Mouse (Mus musculus): Measurements from ENCODE around the gene Gpbar1.
A peak's percentile ranks its signal among the peaks of the same experiment; 100 is the strongest.

Gene Gpbar1

DNA sequence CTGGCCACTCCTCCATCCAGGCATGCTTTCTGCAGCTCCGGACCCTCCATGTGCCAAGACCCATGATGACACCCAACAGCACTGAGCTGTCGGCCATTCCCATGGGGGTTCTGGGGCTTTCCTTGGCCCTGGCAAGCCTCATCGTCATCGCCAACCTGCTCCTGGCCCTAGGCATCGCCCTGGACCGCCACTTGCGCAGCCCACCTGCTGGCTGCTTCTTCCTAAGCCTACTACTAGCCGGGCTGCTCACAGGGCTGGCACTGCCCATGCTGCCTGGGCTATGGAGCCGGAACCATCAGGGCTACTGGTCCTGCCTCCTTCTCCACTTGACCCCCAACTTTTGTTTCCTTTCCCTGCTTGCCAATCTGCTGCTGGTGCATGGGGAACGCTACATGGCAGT lies at the start of gene Gpbar1:
TSS of gene Gpbar1 (plus strand) at position 13 of the 400 bp plus-strand sequence.
- no peak for DNase-seq (ENCODE audit: low spot score in 2 of 2)

DNA sequence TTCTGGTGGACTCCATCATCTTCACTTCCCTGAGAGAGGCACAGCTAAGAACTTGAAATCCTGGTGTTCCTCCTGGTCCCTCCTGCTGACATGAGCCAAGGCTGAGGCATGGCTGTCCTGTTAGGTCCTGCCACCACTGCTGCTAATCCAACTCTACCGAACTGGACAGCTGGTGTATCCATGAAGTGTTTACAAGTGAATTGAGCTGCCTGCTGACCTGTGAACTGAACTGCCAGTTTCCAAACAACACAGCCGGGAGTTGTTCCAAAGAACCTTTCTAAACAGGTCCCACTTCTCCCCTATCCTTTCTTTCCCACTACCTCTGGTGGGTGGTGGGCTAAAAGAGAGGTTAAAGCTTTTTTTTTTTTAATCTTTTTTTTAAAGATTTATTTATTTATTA lies 48.4 kb upstream of the Gpbar1 start:
- no peak for DNase-seq (ENCODE audit: low spot score in 2 of 2)

DNA sequence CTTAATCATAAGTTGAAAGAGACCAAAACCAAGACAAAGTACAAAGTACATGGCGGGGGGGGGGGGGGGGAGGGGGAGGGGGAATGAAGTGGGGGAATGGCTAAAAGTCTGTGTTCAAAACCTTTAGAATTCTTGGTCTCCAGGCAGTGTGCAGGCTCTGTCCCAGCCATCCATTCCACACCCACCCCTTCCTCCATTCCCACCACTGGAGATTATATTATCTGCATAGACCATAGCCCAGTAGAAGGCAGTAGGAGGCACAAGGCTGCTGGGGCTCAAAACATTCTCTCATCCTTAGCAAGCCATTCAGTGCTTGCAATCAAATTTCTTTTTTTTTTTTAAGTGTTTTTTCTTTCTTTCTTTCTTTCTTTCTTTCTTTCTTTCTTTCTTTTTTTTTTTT lies 47.4 kb upstream of the Gpbar1 start:
- no peak for DNase-seq (ENCODE audit: low spot score in 2 of 2)

DNA sequence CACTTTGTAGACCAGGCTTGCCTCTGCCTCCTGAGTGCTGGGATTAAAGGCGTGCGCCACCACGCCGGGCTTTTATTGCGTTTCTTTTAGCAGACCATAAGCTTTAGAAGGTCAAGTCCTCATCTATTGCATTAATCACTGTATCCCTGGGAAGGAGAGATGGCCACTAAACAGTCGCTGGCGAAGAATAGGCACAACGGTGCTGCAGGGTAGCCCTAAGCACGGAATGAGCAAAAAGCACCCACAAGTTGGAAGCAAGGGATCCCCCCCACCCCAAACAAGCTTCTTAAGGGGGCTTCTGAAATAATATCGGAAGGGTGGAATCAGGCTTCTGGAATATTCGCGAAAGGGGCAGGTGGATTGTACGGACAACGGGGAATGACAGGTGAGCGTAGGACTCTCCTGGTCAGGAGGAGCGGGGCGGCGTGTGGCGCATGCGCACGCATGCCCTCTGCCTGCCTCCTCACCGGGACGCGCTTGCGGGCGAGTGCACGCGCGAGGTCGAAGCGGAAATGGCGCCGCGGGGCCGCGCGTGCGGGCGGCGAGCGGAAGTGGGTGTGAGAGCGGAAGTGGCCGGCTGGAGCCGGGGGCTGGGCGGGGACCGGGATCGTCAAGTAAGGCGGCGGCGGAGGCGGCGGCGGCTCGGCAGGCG lies 42.3 kb upstream of the Gpbar1 start, which contains the start of gene Arpc2:
TSS of gene Arpc2 (plus strand) at position 147 of the 652 bp plus-strand sequence.
- DNase-seq (ENCODE audit: low spot score in 2 of 2), result peak; percentile 94 to 96

DNA sequence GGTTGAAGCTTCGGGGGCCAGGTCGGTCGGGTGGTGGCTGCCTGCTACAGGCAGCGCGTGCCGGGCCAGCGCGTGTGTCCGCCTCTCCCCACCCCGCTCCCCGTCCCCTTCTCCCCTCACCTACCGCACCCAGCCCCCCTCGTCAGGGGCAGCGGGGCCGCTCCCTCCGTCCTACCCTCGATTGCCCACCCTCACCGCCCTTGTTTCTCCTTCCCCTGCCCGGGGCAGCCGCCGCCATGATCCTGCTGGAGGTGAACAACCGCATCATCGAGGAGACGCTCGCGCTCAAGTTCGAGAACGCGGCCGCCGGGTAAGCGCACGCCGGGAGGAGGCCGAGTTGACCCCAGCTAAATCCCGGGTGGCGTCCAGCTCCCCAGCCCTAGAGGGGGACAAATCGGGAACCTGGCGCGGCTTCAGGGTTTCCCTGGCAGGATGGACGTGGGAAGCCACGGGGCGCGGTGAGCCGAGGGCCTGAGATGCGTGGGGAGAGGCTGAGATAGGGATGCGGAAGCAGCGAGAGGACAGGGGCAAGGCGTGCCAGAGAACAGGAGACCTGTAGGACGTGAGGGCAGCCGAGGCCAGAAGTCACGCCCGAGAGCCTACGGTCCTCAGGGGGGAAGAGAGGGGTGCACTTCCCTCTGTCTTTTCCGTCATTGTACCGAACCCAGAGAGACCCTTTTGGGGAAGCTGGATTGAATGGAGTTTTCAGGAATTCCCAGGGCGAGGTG lies 41.6 kb upstream of the Gpbar1 start:
- peak in 1 of 2 experiments; percentile 43 for DNase-seq (ENCODE audit: low spot score in 2 of 2)

DNA sequence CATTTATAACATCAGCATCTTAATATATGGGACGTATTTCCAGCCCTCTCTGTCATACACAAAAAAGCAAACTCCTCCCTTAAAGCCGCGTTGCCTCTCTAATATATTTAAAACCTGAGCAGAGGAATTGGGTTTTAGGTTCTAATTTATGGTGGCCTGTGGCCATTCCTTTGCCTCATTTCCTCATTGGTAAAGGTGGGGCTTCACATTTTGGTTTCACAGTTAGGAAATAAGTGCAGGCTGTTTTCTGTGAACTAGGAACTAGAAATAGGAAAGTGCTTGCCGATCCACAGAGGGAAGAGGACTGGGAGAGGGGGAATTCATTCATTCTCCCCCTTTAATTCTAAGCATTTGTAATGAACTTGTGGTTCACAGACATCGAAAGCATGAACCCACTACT lies 40.7 kb upstream of the Gpbar1 start:
- no peak for DNase-seq (ENCODE audit: low spot score in 2 of 2)

DNA sequence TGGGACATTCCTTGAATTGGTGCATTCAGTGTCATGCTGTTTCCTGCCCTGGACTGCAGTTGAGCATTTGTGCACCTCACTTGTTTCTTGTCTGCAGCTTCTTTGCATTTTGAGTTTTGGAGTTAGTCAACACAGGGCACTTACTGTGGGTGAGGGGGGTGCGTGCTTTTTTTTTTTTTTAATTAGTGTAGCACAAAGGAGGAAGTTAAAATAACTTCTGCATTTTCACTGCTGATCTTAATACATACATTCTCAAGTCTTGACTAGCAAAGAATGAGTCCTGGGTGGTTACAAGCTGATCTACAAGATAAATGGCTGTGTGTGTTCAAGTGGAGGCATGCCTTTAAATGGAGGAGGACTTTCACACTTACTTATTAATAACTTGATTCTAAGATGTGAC lies 40.2 kb upstream of the Gpbar1 start:
- DNase-seq (ENCODE audit: low spot score in 2 of 2), result no peak

DNA sequence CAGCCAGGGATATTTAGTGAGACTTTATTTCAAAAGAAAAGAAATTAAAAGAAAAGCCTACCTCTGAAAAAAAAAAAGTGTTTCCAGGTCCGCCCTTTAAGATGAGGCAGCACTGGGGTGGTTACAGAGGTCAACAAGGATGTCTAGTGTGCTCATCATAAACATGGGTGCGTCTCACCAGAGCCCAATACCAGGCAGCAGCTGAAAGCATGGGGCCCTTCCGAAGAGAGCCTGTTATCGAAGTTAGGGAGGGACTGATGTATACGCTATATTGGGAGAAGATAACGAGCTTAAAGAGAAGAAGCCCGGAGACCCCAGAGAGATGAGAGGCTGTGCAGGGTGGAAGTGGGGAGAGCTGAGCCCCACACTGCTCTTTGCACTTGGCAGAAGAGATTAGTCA lies 39.2 kb upstream of the Gpbar1 start:
- DNase-seq (ENCODE audit: low spot score in 2 of 2), result no peak

DNA sequence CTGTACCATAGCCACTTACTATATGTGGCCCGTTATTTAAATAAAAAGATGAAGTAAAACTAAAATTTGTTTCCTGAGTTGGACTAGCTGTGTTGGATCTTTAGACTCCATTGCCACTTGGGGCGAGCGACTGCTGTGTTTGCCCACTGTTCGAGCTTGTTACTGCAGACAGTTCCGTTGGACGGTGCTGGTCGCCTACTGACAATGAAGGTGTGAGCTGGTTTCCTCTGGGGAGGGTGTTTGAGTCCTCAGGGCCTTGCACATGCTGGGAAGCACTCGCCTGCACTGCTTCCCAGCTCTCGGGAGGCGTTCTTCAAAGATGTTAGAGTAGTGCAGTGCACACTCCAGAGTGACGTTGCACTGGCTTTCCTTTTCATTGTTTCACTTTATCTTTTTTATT lies 38.7 kb upstream of the Gpbar1 start:
- no peak for DNase-seq (ENCODE audit: low spot score in 2 of 2)

DNA sequence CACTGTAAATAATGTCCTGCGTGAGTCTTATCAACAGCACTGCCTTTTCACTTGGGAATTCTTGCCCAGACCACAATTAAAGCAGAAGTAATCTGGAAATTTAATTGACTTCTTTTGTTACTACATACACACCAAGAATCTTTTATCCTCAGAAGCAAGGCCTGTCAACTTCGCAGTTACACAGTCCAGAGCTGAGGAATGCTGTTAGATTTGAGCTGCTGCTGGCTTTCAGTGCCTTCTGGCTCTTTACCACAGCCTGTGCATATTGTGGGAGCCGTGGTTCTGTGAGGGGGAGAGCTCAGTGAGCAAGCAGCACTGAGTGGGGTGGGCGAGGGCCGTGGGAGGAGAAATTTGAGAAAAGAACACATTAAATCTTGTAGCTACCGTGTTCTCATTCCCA lies 38.0 kb upstream of the Gpbar1 start:
- peak; percentile 52 to 57 for DNase-seq (ENCODE audit: low spot score in 2 of 2)

DNA sequence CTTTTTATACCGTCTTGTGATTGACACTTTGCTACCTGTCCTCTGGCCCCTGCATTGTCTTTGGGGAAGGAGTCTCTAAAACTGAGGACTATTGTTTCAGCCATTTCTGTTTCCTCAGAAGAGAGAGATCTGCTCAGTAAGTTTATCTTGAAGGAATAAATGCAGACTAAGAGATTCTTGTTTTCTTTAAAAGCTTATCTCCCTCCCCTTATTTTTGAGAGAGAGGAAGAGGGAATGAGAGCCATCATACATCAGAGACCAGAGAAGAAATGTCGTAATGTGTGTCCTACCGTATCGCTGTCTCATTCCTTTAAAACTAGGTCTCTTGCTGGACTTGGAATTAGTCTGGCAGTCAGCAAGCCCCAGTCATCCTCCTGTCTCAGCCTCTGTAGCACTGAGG lies 37.5 kb upstream of the Gpbar1 start:
- no peak for DNase-seq (ENCODE audit: low spot score in 2 of 2)

DNA sequence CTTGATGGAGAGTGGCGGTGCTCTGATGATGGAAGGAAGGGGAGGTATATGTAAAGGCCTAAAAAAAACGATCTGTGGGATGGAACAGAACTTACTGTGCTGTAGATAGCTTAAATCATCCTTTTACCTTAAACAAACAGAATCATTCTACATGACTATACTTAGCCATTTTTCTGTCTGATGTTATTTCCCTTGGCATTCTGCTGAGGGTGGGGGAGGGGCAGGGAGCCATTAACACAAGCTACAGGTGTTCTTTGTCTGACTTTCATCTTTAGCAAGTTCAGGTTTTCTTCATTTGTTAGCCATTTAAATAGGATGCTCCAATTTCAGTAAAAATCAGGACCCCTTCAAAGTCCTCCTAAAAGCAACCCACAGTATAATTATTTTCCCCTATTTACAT lies 32.8 kb upstream of the Gpbar1 start:
- DNase-seq (ENCODE audit: low spot score in 2 of 2), result no peak

DNA sequence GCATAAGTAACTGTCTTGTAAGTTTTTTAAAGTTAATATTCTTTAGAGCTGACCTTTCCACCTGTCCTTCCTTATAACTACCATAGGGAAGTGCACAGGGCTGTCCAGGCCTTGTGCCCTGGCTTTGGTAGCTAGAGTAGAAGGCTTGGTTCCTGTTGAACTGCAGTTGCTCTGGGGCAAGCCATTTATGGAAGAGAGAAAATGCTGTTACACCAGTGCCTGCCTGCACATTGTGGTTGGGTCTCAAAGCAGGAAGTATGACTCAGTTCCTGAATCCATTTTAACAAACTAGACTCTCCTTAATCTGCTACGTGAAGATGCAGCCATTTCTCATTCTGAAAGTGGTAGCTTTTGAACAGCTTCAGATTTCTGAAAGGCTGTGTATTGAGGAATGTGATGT lies 29.6 kb upstream of the Gpbar1 start:
- DNase-seq (ENCODE audit: low spot score in 2 of 2), result no peak

DNA sequence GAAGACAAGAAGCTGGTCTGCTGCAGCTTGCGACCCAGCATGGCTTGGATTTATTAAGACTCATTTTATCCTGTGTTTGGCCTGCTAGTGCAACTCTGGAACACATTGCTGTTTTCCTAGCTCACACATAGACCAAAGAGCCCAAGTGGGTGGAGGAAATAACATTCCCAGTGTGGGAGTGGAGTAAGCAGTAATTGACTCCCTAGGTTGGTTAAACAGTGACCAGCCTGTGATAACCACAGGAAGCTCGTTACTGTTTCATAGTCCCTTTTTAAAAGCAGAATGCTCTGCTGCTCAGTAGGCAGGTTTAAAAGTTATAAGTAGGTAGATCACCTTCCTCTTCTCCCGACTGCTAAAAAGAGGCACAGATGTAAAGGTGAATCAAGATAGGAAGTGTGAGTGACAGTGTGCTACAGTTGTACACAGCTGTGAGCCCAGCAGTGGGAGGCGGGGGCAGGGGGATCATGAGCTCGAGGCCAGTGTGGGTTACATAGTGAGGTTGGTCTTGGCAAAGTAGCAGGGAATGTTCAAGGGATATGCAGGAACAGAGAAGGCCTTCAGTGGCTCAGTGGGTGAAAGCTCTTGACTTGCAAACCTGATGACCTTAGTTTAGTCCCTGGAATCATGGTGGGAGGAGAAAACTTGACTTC lies 28.9 kb upstream of the Gpbar1 start:
- no peak for DNase-seq (ENCODE audit: low spot score in 2 of 2)

DNA sequence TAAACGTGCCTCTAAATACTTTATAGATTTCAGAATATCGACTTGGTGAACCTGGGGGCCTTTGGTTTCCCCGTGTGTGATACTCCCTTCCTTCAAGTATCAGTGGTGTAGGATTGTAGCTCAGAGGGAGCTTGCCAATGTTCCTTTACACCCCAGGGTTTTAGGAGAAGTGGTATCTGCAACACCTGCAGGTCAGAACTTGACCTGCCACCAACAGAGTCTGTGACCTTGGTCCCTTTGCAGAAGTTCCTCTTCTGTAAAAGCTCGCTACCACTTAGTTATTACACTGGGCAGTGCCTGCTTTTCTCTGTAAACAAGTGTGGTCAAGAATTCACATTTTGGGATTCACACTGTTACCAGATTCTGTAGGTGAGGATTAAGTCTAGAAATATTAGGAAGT lies 28.3 kb upstream of the Gpbar1 start:
- no peak for DNase-seq (ENCODE audit: low spot score in 2 of 2)

DNA sequence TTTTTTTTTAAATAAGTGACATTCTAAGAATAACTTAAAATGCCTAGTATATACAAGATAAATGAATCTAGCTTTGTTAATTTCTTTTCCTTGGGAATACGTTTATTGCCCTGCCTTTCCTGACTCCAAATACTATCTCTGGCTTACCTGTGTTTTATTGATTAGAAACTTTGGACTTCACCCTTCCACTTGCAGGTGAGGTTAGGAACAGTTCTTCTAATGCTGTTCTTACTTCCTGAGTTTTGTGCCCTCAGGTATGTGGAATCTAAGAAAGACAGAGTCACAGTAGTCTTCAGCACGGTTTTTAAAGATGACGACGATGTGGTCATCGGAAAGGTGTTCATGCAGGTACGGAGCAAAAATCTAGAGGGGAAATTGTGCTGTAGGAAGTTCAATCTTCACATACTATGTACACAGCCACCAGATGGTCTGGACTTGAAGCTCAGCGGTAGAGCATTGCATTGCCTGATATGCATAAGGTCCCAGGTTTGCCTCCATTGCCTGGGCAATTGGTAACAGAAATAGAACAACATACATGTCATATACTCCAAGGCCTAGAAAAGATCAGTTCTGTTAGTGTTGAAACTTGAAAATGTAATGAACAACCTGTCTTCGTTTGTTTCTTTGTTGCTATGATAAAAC lies 22.5 kb upstream of the Gpbar1 start:
- DNase-seq (ENCODE audit: low spot score in 2 of 2), result no peak

DNA sequence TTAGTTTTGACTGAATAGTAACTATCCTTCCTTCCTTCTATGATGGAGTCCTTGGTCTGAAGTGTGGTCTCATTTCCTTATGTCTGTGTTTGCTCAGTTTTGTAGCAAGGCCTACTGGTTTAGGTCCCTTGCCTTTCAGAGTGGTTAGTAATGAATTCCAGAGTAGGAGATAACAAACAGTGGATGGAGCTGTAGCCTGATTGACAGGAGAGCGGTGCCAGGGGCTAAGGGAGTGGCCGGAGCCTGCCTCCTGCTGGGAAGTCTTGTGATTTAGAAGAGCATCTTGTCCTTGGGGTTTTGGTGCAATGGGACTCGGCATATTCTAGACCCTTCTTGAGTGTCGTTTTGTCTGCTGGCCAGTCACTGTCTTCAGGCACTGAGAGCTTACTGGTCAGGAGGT lies 21.6 kb upstream of the Gpbar1 start:
- DNase-seq (ENCODE audit: low spot score in 2 of 2), result no peak

DNA sequence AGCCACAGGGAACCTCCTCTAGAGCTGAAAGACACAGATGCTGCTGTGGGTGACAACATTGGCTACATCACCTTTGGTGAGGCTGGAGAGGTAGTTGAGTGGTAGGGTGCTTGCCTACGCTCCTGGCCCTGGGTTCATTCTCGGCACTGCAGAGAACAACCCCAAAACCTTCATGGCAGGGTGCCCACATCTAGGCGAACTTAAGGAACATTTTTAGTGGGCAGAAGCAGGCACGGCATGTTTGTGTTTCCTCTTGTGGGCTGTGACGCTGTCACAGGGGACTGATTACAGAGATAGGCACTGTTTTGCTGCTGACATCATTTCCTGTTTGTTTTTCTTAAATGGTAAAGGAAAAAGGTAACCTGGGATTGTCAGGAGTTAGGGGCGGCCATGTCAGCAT lies 15.8 kb upstream of the Gpbar1 start:
- DNase-seq (ENCODE audit: low spot score in 2 of 2), result no peak

DNA sequence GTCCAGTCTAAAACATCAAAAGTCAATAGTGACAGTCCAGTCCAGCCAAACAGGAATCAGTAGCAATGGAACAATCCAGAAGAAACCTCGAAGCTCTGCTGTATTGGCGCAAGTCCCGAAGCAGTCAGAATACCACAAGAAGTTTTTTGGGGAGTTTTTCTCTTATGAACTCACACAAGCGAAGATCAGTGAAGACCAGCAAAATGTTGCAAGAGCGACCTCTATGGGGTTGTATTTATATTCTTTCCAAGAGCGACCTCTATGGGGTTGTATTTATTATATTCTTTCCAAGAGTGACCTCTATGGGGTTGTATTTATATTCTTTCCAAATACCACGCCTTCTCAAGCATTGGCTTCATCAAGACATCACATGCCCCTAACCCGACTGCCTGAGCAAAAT lies 9.6 kb upstream of the Gpbar1 start:
- DNase-seq (ENCODE audit: low spot score in 2 of 2), result no peak

DNA sequence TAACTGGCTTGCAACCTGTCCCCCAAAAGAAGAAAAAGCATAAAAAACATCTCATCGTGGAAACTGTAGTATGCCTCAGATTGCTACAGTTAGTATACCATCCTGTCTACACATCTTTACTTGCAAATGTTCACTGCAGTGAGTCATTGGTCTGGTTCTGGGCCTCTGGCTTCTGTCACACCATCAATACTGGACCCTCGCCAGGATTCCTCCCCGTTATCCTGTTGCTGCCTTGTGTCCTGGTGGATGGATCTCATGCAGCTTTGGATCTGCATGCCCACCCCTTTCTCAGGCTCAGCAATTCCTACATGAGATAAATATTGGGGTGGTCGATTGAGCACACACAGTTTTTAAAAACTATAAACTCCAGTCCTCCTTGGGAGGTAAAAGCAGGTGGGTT lies 6.7 kb upstream of the Gpbar1 start:
- no peak for DNase-seq (ENCODE audit: low spot score in 2 of 2)

DNA sequence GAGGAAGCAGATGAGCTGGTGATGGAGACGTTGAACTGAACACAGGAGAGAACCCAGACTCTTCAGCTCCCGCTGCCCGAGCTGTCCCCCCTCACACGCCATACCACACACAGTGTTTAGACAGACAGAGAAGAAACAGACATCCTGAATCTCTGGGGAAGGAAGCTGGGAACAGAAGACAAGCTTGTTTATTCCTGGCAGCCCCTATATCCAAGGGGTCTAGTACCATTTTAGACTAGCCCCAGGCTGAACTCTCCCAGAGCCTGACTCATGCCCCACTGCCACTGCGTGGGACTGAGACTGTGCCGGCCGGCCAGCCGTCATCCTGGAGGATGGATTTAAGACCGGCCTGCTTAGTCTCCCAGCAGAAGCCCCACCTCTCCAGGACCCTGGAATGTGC lies 3.3 kb upstream of the Gpbar1 start:
- no peak for DNase-seq (ENCODE audit: low spot score in 2 of 2)

DNA sequence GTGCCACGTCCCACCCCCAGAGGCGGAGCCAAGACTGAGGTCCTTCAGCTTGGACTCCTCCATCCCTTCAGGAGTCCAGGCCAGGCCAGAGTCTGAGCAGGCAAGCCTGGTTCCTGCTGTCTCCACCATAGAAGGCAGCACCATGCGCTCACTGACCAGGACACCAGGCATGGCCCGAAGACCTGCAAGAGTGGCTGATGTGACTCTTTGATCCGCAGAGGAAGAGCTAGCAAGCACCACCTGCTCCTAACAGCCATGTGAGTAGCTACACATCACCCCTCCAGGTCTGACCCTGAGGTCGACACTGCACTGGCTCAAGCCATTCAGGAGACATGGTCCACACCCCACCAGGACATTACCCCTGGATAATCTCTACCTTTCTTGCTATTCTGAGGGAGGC lies 1.3 kb upstream of the Gpbar1 start:
- DNase-seq (ENCODE audit: low spot score in 2 of 2), result no peak

All from frontal cortex, postnatal 10 days (tissue).